Mouse (Mus musculus) right cerebral cortex, postnatal 4 days (tissue): ENCODE results near the gene Junb.

ENCODE experiments used
- DNase-seq: peaks from one replicate; pipeline ENCODE4 v3.0.0-alpha.2; 2022

Gene Junb

DNA sequence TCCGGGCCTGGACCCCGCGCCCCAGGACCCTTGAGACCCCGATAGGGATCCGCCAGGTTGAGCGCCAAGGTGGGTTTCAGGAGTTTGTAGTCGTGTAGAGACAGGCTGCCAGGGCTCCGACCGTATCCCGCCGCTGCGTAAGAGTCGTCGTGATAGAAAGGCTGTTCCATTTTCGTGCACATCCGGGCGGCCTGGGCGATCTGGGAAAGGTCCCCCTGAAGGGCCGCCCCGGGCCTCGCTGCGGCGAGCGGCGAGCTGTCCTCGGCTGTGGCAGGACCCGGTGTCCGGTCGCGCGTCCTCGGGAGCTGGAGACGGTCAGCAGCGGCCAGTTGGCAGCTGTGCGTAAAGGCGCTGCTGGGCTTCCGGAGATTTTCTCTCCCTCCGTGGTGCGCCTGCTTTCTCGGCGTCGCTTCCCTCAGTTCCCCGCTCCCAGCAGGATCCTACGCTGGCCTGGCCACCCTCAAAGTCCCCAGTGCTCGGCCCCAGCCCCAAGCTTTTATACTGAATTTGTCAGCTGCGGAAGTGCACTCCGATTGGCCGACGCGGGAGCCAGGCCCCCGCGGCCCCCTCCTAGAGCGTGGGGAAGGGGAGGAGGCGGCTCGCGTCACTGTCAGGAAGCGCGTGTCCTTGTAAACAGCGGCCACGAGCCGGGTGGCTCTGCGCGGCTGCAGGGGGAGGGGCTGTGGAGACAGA, at the start of gene Junb:
Gene Junb, minus strand, starts transcription at position 471 of the 693 bp plus-strand sequence.
- DNase-seq = peak; percentile 82

DNA sequence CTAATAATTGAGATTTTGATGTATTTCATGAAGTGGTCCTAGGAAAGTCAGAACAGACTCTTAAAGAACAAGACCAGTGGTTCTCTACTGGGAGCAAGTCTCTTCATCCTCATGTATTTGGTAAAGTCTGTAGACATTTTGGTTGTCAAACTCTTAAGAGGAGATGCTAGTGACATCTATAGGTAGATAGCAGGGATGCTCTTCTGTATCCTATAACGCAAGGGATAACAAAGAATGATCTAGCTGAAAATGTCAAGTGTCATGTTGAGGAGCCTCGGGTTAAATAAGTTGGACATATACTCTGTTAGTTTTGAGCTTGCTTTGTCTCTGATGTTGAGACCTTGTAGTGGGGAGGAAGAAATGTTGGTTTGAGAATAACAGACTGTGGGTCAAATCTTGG, 49.4 kb upstream of the Junb start:
- no peak for DNase-seq

DNA sequence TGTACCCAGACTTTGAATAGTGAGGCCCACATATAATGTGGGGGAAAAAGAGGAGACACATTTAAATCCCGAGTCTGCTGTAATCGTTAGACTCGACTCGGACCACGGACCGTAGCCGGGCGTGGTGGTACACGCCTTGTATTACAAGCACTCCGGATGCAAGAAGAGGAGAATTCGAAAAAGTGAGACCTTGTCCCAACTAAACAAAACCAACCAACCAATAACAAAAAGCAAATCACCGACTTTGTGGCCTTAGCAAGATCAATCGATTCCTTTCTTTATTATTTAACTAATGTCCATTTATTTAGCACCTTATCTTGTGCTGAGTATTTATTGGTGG, 49.0 kb upstream of the Junb start:
- no peak for DNase-seq

DNA sequence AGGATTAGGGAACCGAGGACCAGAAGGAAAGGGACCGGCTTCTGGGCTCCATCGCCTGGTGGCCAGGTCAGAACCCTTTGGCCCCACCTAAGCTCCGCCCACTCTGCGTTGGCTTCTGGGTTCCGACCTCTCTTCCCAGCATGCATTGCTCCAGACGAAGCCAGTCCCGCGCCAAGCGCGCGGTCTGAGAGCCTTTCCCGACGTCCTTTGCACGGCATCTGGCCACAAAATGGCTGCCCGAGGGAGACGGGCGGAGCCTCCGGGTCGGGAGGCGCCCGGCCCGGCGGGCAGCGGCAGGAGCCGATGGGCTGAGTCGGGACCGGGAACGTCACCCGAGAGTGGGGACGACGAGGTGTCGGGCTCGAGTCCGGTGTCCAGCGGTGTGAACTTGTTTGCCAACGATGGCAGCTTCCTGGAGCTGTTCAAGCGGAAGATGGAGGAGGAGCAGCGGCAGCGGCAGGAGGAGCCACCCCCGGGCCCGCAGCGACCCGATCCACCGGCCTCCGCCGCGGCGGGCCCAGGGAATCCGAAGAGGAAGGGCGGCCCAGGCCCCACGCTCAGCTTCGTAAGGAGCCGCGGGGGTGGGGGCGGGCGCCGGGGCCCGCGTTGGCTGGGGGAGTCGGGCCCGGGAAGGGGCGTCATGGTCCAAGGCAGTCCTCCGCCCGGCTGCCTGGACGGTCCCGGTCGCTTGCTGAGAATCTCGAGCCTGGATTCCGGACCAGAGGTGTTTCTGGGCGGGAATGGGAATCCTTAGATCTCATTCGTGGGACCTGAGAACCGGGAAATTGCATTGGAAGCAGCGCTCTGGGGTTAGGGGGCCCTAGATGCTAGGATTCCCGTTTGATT, 48.4 kb upstream of the Junb start, which contains the start of gene Trir:
Gene Trir, plus strand, starts transcription at position 154 of the 846 bp plus-strand sequence.
- DNase-seq = peak; percentile 89

DNA sequence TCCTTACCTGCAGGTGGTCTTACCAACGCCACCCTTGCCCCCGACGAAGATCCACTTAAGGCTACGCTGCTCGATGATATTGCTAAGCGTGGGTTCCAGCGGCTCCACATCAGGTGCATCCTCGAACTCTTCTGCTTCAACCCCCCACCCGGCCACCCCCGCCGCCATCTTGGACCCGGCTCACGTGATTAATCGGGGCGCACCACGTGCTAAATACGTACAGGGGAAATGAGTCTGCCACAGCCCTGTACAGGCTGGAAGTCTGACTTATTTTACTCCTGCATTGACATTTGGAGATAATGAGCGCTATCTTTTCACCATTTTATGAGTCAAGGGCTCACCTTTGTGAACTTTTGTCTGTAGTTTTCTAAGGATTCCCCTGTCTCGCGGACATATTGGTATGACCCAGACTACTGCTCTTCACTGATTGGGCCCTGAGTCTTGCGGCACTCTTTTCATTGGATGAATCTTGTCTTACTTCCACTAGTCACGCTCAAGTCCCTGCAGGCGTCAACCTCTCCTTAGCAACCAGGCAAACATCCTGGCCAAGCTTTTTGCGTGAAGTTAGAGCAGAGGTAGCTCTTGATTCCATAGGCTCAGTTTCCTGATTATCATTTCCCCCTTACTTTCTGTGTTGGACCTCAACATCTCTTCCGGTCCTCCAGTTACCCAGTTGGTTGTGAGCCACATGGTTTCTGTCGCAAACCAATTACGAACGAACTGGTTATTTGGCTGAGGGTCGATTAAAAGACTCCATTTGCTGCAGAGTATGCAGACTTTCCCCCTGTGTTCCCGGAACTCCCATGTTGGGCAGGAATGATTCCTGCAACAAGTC, 46.8 kb upstream of the Junb start, which contains the start of gene Asna1:
Gene Asna1, minus strand, starts transcription at position 184 of the 835 bp plus-strand sequence.
- DNase-seq = peak; percentile 82

DNA sequence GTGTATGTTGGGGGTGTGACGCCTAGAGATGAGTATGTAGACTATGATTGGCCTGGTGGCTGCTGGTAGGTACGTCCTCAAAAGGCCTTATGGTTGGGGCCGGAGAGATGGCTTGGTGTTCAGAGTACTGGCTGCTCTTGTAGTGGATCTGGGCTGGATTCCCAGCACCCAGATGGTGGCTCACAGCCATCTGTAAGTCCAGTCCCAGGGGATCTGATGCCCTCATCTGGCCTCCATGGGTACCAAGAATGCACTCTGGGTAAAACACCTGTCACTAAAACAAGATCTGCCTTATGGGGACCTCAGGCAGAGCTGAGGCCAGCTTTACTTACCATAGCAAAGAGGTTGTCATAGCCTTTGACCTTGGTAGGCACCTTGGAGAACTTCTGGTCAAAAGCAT, 45.3 kb upstream of the Junb start:
- DNase-seq = no peak

DNA sequence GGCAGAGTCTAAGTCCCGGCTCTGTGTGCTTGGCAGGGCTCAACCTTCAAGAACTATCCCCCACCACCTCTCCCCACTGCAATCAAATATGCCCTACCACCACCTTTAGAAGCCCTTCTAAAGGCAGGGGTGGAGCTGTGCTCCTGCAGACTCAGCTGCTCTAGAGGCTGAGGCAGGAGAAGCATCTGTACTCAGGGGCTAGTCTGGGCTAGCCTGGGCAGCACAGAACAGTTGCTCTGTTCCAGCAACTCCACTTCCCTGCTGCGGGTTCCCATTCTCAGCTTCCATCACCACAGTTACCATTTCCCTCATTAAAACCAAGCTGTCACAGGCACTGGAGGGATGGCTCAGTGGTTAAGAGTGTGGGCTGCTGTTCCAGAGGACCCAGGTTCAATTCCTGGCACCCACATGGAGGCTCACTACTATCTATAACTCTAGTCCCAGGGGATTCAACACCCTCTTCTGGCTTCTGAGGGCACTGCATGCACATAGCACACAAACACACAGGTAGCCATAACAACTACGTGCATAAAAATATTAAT, 43.1 kb upstream of the Junb start:
- no peak for DNase-seq

DNA sequence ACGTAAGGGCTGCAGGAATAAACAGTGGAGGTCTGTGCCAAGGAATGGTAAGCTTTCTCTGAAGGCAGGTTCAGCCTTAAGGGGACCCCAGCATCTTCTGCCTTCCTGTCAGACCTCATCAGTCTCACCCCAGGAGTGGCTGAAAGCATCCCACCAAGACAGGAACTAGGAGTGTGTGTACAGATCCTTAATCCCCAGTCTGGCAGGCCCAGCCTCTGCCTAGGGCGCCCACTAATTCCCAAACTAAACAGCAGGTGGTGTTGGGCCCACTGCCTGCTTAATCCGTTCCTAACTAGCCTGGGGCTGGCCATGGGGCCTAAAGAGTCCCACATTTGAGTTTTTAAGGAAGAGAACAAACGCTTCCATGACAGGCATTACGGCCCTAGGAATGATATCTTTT, 38.7 kb upstream of the Junb start:
- DNase-seq = no peak

DNA sequence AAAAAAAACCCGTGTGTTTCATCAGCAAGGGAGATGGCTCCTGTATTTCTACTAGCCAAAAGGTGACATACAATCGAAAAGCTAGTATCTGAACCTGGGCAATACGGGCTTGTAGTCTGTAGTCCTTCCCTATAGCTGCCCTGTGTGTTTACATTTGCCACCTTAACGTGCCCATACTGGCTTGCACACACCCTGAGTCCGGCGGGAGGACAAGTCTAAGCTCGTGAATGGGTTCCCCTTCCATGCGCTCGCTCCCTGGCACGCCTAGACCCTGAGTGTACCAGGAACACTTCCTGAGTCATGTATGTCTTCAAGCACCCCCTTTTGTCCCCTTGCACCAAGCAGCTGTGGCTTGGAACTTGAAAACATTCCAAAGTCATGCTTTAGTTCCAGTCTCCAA, 38.2 kb upstream of the Junb start:
- no peak for DNase-seq

DNA sequence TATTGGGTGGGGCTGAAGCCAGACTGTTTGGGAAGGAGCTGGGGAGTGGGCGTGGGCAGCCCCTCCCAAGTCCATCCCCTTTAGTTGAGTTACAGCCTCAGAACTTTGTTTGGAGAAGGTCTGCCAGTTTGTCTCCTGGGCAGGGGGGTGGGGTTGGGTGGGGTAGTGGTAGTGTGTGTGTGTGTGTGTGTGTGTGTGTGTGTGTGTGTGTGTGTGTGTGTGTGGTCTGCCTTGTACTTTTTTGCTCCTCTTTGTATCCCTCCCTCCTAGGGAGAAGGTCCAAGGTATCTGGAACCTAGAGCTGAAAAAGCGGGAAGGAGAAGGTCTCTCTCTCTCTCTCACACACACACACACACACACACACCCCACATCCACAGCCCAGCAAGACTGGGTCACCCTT, 35.9 kb upstream of the Junb start, which contains the start of gene Best2:
Gene Best2, minus strand, starts transcription at position 101 of the 400 bp plus-strand sequence.
- no peak for DNase-seq

DNA sequence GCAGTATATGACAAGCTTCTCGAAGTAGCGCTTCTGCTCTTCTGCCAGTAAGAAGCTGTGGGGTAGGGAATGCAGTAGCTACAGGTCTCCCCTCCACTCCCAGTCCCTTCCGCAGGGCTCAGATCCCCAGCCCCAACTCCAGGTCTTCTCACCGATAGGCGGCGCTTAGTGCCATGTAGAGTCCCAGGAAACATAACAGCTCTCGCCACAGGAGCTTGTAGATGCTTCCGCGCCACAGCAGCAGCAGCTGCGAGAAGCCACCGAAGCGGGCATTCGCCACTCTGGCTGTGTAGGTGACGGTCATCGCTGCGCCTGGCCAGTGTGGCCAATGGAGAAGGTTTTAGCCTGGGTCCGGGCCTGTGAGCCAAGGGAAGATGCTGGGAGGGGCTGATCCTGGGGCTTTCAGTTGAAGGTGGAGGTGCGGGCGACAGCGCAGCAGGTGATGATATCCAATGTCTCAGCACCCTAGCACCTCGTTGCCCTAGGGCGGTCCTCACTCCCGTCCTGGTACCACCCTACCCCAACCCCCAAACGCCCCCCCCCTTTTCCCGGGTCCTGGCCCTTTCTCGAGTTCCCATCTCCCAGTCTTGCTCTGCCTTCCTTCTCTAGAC, 34.8 kb upstream of the Junb start:
- peak; percentile 73 for DNase-seq

DNA sequence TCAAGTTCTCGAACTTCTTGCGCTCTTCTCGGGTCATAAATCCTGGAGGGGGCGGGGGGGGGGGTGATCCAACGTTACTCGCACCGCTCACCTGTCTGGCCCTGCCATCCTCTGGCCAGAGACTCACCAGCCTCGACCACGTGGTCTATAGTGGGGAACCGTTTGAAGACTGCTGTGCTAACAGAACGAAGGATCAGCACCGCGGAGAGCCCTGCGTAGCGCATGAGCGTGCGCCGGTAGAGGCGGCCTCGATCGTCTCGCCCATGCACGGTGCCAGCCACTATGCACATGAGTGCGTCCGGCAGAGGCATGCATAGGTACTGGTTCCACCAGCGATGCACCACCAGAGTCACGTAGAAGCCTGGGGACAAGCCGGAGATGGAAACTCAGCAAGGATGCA, 32.7 kb upstream of the Junb start:
- DNase-seq = no peak

DNA sequence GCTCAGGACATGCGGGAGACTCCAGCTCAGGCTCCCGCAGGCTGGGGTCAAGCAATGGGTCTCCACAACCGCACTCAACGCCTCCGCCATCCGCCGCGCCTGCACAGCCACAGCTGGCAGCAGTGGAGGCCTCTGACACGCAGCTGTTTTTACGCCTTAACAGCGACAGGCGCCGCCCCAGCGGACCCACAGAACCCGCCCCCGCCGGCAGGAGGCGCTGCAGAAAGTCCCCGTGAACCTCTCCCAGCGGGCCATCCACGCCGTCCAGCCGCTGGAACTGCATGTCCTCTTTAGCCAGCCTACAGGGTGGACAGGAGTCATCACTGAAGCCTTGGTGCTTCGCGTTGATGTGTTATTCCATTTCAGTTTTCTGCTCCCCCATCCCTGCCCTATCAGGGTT, 29.2 kb upstream of the Junb start:
- no peak for DNase-seq

DNA sequence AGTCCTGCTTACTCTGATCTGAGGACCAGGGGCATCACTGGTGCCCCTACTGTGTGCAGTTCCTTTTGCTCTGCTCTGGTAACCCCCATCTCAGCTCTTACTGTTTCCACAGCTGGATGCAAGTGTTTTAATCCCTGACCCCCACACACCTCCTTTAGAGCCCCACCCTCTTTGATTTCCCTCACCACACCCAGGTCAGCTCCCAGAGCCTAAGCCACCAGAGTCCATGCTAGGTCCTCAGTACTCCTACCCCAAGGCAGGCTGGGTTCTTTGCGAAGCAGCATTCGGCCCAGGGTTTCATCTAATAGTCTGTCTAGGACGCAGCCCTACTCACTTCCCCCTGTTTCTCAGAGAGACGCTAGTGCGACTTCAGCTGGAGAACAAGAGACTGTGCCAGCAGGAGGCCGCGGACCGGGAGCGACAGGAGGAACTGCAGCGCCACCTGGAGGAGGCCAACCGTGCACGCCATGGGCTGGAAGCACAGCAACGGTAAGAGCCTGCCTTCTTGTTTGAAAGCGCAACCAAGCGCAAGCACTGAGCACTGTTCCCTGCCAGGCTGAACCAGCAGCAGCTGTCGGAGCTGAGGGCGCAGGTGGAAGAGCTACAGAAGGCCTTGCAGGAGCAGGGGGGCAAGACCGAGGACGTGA, 19.3 kb upstream of the Junb start:
- DNase-seq = peak; percentile 95

DNA sequence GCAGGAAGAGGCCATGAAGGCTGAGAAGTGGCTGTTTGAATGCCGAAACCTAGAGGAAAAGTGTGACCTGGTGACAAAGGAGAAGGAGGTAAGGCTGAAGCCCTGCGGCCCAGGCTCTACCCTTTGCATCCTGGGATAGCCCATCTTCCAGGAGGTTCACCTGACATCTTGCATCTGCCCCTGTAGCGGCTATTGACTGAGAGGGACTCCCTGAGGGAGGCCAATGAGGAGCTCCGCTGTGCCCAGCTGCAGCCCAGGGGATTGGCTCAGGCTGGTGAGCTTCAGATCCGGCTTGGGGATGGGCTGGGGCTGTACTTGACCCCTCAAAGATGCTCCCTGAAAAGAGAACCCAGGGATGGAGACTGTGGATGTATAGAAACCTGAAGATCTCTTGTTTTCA, 18.5 kb upstream of the Junb start:
- no peak for DNase-seq

DNA sequence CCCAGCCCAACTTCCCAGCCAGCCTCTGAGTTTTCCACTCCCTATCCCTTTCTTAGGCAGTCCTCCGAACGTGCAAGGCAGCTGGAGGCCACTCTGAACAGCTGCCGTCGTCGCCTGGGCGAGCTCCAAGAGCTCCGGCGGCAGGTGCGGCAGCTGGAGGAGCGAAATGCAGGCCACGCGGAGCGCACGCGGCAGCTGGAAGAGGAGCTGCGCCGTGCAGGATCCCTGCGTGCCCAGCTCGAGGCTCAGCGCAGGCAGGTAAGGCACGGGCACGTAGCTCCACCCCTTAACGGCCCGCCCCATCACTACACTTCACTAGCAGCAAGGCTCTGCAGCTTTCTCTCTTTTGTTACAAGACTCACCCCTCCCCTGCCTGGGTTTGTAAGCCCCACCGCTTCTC, 17.2 kb upstream of the Junb start:
- no peak for DNase-seq

DNA sequence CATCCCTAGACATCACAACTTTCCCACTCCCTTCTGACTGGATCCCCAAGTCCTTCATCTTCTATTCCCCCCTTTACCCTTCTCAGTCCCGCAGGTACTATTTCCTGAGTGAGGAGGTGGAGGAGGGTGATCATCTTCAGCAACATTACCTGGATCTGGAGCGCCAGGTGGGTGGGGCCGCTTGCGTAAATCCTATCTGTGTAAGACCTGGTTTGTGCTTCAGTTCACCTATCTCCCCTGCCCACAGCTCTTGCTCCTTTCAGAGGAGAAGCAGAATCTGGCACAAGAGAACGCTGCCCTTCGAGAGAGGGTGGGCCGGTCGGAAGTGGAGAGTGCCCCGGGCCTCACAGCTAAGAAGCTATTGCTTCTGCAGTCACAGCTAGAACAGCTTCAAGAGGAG, 15.9 kb upstream of the Junb start:
- DNase-seq = no peak

DNA sequence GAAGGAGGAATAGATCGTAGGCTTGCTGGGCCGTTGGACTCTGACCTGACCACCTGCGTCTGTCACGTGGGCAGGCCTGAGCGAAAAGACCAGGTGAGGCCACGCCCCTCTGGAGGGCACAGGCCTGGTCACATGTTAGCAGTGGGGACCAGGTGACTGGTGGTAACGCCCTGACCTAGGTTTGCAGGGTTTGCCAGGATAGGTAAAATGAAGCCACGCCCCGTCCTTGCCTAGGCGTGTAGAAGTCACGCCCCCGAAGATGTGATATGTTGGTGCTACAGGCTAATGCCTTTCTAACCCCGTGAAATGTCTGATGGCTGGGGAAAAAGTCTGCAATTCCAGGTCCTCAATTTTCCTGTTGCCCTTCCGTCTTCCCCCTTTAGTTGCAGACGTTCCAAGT, 12.3 kb upstream of the Junb start:
- no peak for DNase-seq

DNA sequence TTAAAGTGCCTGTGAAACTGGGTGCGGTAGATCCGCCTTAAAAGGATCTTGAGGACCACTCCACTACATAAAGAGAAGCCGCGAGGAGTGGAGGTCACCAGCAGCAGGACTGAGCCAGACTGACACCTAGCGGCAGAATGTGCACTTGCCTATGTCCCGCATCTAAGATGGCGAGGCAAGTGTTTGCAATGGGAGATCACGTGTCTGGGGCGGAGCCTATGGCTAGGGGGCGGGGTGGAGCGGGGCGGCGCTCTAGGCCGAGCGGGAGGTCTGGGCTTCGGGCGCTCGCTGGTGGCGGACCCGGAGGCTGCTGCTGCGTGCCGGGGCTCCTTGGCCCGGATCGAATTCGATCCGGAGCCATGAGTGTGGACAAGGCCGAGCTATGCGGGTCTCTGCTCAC, 11.8 kb upstream of the Junb start, which contains the start of gene Hook2:
Gene Hook2, plus strand, starts transcription at position 255 of the 400 bp plus-strand sequence.
- DNase-seq = peak; percentile 96

DNA sequence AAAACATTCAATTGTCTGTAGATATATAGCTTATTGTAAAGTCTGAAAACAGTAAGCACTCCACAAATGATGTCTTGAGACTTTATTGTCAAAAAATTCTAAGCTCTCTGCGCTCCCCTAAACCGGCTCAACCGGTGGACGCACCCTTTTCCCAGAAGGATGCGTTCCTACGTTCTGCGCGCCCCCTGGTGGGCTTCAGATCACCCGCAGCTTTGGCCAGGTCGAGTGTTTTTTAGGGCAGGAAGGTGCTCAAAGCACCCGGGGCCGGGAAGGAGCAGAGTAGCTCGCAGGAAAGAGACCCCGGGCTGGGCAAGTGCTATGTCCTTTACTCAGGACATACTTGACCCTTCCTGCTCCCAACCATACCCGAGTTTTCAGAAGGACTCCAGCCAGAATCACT, 11.3 kb upstream of the Junb start:
- DNase-seq = peak; percentile 93

DNA sequence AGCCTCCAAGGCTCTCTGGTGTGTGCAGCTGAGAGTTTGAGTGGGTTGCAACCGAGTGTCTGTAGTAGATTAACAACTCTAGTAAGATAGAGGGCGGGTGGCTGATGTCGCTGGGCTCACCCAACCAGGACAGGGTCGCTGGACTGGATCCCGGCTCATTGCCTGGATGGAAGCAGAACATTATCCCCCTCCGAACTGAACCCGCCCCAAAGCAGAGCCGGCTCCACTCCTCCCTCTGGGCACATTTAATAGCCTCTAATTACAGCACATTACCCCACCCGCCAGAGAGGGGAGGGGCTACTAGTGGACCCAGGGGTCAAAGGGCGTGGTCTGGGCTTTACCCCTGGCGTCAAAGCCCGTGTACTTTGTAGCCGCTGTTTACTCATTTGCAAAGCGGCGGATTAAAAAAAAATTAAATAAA, 10.8 kb upstream of the Junb start:
- no peak for DNase-seq

DNA sequence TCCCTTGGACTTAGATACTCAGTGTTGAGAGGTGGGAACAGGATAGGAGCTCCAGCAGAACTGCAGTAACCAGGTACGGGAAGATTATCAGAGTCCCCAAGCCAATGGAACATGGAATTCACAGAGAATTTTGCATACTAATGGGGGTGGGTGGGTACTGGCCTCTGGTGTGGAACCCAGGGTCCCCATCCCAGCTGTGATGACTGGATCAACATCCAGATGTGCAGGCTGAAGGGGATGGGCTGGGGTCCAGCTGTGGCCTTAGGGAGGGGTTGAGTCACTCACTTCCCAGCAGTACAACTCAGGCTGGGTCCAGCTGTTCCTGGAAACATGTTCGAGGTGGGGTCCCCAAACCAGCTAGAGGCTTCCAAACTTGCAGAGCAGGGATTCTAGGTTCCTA, 9.4 kb upstream of the Junb start:
- DNase-seq = no peak
